Mouse (Mus musculus): ENCODE measurements around the gene Pde8a. TPM values are rescaled to one million over a fixed set of nuclear protein-coding genes. Genes with fewer than 3 reads are reported as not detected.

The Pde8a gene
- polyA plus RNA-seq, 1 experiment from 2014 or later, result 4.1 TPM

- no peaks in the 10 kb centered on the region; the same call in none of the 2 replicates for H3K4me1 ChIP-seq (ENCODE audit: control insufficient read depth, insufficient read depth, low read length)
- WGBS, result 75% methylated on average over 8 of the region's 8 CpGs
- ATAC-seq (replicated peaks; ENCODE audit: insufficient number of reproducible peaks, low FRiP score, low TSS enrichment, low read depth), result no peak
- H3K27ac ChIP-seq (replicated peaks; ENCODE audit: low read depth, low read length), result no peak overlapping the region
- no peak for DNase-seq (ENCODE audit: low spot score)
- peaks cover 7% of the 10 kb centered on the region for H3K36me3 ChIP-seq (replicated peaks; ENCODE audit: control insufficient read depth, insufficient read depth, low read depth, low read length)
- no peaks in the 10 kb centered on the region for H3K9me3 ChIP-seq (replicated peaks; ENCODE audit: control insufficient read depth, low read length)
- H3K4me3 ChIP-seq (ENCODE audit: low read depth, low read length), result peak overlapping the region; percentile 96; the same call in 1 of the 2 replicates
- H3K4me2 ChIP-seq (ENCODE audit: low read depth, low read length), result peak overlapping the region; percentile 50
- H3K9ac ChIP-seq (replicated peaks; ENCODE audit: low read length), result no peak overlapping the region; the same call in 1 of the 2 replicates
- no peaks in the 10 kb centered on the region for H3K27me3 ChIP-seq (ENCODE audit: control insufficient read depth, insufficient read depth, low read length)
These were observed 129.1 kb downstream of the Pde8a start for GRCm38 (mm10) chr7:81342356-81343094.

- DNase-seq (ENCODE audit: low spot score) (no peak), ATAC-seq (replicated peaks; ENCODE audit: insufficient number of reproducible peaks, low FRiP score, low TSS enrichment, low read depth) (no peak)
- 39% methylated on average over 8 of the region's 8 CpGs for WGBS
These were observed 129.9 kb downstream of the Pde8a start for GRCm38 (mm10) chr7:81343316-81343715.

GRCm38 (mm10) chr7:81343831-81344230 lies 130.4 kb downstream of the Pde8a start:
- no peaks in the 10 kb centered on the region for H3K27me3 ChIP-seq (ENCODE audit: control insufficient read depth, insufficient read depth, low read length)
- WGBS, result 16% methylated on average over 10 of the region's 10 CpGs
- ATAC-seq (replicated peaks; ENCODE audit: insufficient number of reproducible peaks, low FRiP score, low TSS enrichment, low read depth), result no peak
- peak overlapping the region; percentile 50 for H3K4me2 ChIP-seq (ENCODE audit: low read depth, low read length)
- H3K9ac ChIP-seq (replicated peaks; ENCODE audit: low read length), result peak overlapping the region; percentile 99
- no peak overlapping the region for H3K27ac ChIP-seq (replicated peaks; ENCODE audit: low read depth, low read length)
- peaks cover 4% of the 10 kb centered on the region for H3K36me3 ChIP-seq (replicated peaks; ENCODE audit: control insufficient read depth, insufficient read depth, low read depth, low read length)
- no peak for DNase-seq (ENCODE audit: low spot score)
- H3K9me3 ChIP-seq (replicated peaks; ENCODE audit: control insufficient read depth, low read length), result no peaks in the 10 kb centered on the region
- peak overlapping the region; percentile 96 for H3K4me3 ChIP-seq (ENCODE audit: low read depth, low read length)
- no peaks in the 10 kb centered on the region; the same call in none of the 2 replicates for H3K4me1 ChIP-seq (ENCODE audit: control insufficient read depth, insufficient read depth, low read length)

More at GRCm38 (mm10) chr7:81343316-81343715, 129.9 kb downstream of the Pde8a start:
- Histone ChIP-seq H3K4me1 (ENCODE audit: control insufficient read depth, insufficient read depth, low read length) (no peaks in the 10 kb centered on the region; the same call in none of the 2 replicates), H3K27ac (replicated peaks; ENCODE audit: low read depth, low read length) (no peak overlapping the region), H3K9me3 (replicated peaks; ENCODE audit: control insufficient read depth, low read length) (no peaks in the 10 kb centered on the region), H3K9ac (replicated peaks; ENCODE audit: low read length) (peak overlapping the region; percentile 99), H3K4me2 (ENCODE audit: low read depth, low read length) (peak overlapping the region; percentile 50), H3K27me3 (ENCODE audit: control insufficient read depth, insufficient read depth, low read length) (no peaks in the 10 kb centered on the region), H3K4me3 (ENCODE audit: low read depth, low read length) (peak overlapping the region; percentile 96), H3K36me3 (replicated peaks; ENCODE audit: control insufficient read depth, insufficient read depth, low read depth, low read length) (peaks cover 5% of the 10 kb centered on the region)

- Histone ChIP-seq H3K27me3 (ENCODE audit: control insufficient read depth, insufficient read depth, low read length) (no peaks in the 10 kb centered on the region), H3K4me1 (ENCODE audit: control insufficient read depth, insufficient read depth, low read length) (no peaks in the 10 kb centered on the region; the same call in none of the 2 replicates), H3K4me3 (ENCODE audit: low read depth, low read length) (peak within 1 kb of the TSS; percentile 96), H3K9ac (replicated peaks; ENCODE audit: low read length) (peak within 1 kb of the TSS; percentile 99), H3K4me2 (ENCODE audit: low read depth, low read length) (peak within 1 kb of the TSS; percentile 50), H3K9me3 (replicated peaks; ENCODE audit: control insufficient read depth, low read length) (no peaks in the 10 kb centered on the region), H3K36me3 (replicated peaks; ENCODE audit: control insufficient read depth, insufficient read depth, low read depth, low read length) (peaks cover 4% of the 10 kb centered on the region), H3K27ac (replicated peaks; ENCODE audit: low read depth, low read length) (peak within 1 kb of the TSS; percentile 83)
- under 1% methylated on average over 78 of the region's 85 CpGs for WGBS
- ATAC-seq (replicated peaks; ENCODE audit: insufficient number of reproducible peaks, low FRiP score, low TSS enrichment, low read depth) (peak; percentile 85), DNase-seq (ENCODE audit: low spot score) (peak; percentile 94)
These were observed 131.4 kb downstream of the Pde8a start, which contains the start of gene Rps17 for GRCm38 (mm10) chr7:81344544-81345446. Gene Rps17, minus strand, starts transcription at chr7:81345254.

- Histone ChIP-seq H3K27ac (replicated peaks; ENCODE audit: low read depth, low read length) (no peak overlapping the region), H3K4me1 (ENCODE audit: control insufficient read depth, insufficient read depth, low read length) (no peaks in the 10 kb centered on the region; the same call in none of the 2 replicates)
- 58% methylated on average over 15 of the region's 15 CpGs for WGBS
These were observed 132.2 kb downstream of the Pde8a start for GRCm38 (mm10) chr7:81345447-81346170.

GRCm38 (mm10) chr7:81348206-81348605 lies 134.8 kb downstream of the Pde8a start:
- Histone ChIP-seq H3K36me3 (replicated peaks; ENCODE audit: control insufficient read depth, insufficient read depth, low read depth, low read length) (no peaks in the 10 kb centered on the region), H3K9ac (replicated peaks; ENCODE audit: low read length) (no peak overlapping the region), H3K4me2 (ENCODE audit: low read depth, low read length) (no peak overlapping the region), H3K4me3 (ENCODE audit: low read depth, low read length) (no peak overlapping the region), H3K9me3 (replicated peaks; ENCODE audit: control insufficient read depth, low read length) (no peaks in the 10 kb centered on the region), H3K27me3 (ENCODE audit: control insufficient read depth, insufficient read depth, low read length) (no peaks in the 10 kb centered on the region), H3K4me1 (ENCODE audit: control insufficient read depth, insufficient read depth, low read length) (no peaks in the 10 kb centered on the region; the same call in 1 of the 2 replicates), H3K27ac (replicated peaks; ENCODE audit: low read depth, low read length) (no peak overlapping the region)
- 64% methylated on average over 7 of the region's 7 CpGs for WGBS
- ATAC-seq (replicated peaks; ENCODE audit: insufficient number of reproducible peaks, low FRiP score, low TSS enrichment, low read depth), result no peak
- no peak for DNase-seq (ENCODE audit: low spot score)

More at GRCm38 (mm10) chr7:81345447-81346170, 132.2 kb downstream of the Pde8a start:
- H3K4me3 ChIP-seq (ENCODE audit: low read depth, low read length), result peak overlapping the region; percentile 96
- H3K36me3 ChIP-seq (replicated peaks; ENCODE audit: control insufficient read depth, insufficient read depth, low read depth, low read length), result peaks cover 4% of the 10 kb centered on the region
- peak overlapping the region; percentile 44 for H3K4me2 ChIP-seq (ENCODE audit: low read depth, low read length)
- no peaks in the 10 kb centered on the region for H3K27me3 ChIP-seq (ENCODE audit: control insufficient read depth, insufficient read depth, low read length)
- H3K9ac ChIP-seq (replicated peaks; ENCODE audit: low read length), result peak overlapping the region; percentile 67
- no peaks in the 10 kb centered on the region for H3K9me3 ChIP-seq (replicated peaks; ENCODE audit: control insufficient read depth, low read length)
- DNase-seq (ENCODE audit: low spot score), result no peak
- no peak; the same call in 1 of the 2 replicates for ATAC-seq (replicated peaks; ENCODE audit: insufficient number of reproducible peaks, low FRiP score, low TSS enrichment, low read depth)

GRCm38 (mm10) chr7:81351826-81352225 lies 138.4 kb downstream of the Pde8a start:
- 81% methylated on average over 4 of the region's 4 CpGs for WGBS
- no peak overlapping the region for H3K27ac ChIP-seq (replicated peaks; ENCODE audit: low read depth, low read length)
- ATAC-seq (replicated peaks; ENCODE audit: insufficient number of reproducible peaks, low FRiP score, low TSS enrichment, low read depth), result no peak

More at GRCm38 (mm10) chr7:81351826-81352225, 138.4 kb downstream of the Pde8a start:
- Histone ChIP-seq H3K9ac (replicated peaks; ENCODE audit: low read length) (no peak overlapping the region), H3K4me1 (ENCODE audit: control insufficient read depth, insufficient read depth, low read length) (no peaks in the 10 kb centered on the region), H3K9me3 (replicated peaks; ENCODE audit: control insufficient read depth, low read length) (no peaks in the 10 kb centered on the region), H3K4me3 (ENCODE audit: low read depth, low read length) (no peak overlapping the region), H3K36me3 (replicated peaks; ENCODE audit: control insufficient read depth, insufficient read depth, low read depth, low read length) (no peaks in the 10 kb centered on the region), H3K27me3 (ENCODE audit: control insufficient read depth, insufficient read depth, low read length) (no peaks in the 10 kb centered on the region), H3K4me2 (ENCODE audit: low read depth, low read length) (no peak overlapping the region)
- no peak for DNase-seq (ENCODE audit: low spot score)

Measured in embryonic facial prominence, embryonic 11.5 days (tissue).